In the genomic region with DNA sequence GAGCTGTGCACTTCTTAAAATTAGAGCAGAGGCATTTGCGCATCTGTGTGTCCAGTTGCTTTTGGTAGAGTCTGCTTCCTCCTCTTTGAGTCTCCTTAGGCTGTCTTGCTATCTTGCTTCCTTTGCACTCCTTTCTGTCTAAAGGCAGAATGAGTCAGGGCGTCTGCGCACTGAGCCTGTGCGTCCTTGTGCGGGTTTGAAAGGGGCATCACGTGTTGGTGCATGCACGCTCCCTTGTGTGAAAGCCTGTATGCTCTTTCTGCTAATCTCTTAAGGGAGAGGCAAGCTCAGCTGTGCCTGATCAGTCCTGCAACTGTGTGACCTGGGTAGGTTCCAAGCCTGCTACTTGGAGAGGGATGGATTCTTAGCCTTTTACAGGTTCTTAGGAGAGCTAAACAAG, we compare ENCODE assay signal across 22 mouse cellular contexts.
A peak's percentile ranks its signal among the peaks of the same experiment; 100 is the strongest.
DNase-seq lines count a peak whose midpoint lies in the region; ATAC-seq lines count a peak whose summit lies in the region.
"Had no signal": no experiment of that assay in that cellular context is flagged by ENCODE, and none has a peak within 500 bp of the region (broad histone marks: within the 10 kb centered on the region; RNA-seq: fewer than 3 reads in every experiment).

No protein-coding gene starts in this region.

- H3K9ac ChIP-seq in heart, embryonic 14.5 days (ENCODE audit: low read length) = peak overlapping the region; percentile 16; the same call in 1 of the 2 replicates
- no peak overlapping the region for H3K9ac ChIP-seq in stomach, embryonic 15.5 days
- no peak overlapping the region for H3K9ac ChIP-seq in kidney, embryonic 16.5 days (replicated peaks; ENCODE audit: low read length)
- H3K9ac ChIP-seq: hindbrain, embryonic 14.5 days; limb, embryonic 15.5 days; liver, embryonic 14.5 days; lung, embryonic 14.5 days had no signal

- H3K9me3 ChIP-seq in embryonic facial prominence, embryonic 10.5 days = no peaks in the 10 kb centered on the region
- H3K9me3 ChIP-seq in heart, embryonic 14.5 days (ENCODE audit: control insufficient read depth, low read length) = no peaks in the 10 kb centered on the region
- H3K9me3 ChIP-seq in stomach, embryonic 15.5 days = no peaks in the 10 kb centered on the region
- H3K9me3 ChIP-seq in kidney, embryonic 16.5 days (ENCODE audit: low read length) = no peaks in the 10 kb centered on the region
- H3K9me3 ChIP-seq: limb, embryonic 15.5 days had no signal

- peak overlapping the region; percentile 54; the same call in 1 of the 2 replicates for H3K27ac ChIP-seq in embryonic facial prominence, embryonic 10.5 days (replicated peaks)
- peak overlapping the region; percentile 4 to 62; a peak in 3 of 4 replicates for H3K27ac ChIP-seq in heart, embryonic 14.5 days (replicated peaks in 1 of 2; ENCODE audit: control insufficient read depth in 1 of 2, insufficient read depth in 1 of 2, low read depth in 2 of 2, low read length in 2 of 2)
- no peak overlapping the region for H3K27ac ChIP-seq in stomach, embryonic 15.5 days
- no peak overlapping the region for H3K27ac ChIP-seq in kidney, embryonic 16.5 days (ENCODE audit: low read length)
- H3K27ac ChIP-seq: hindbrain, embryonic 14.5 days; limb, embryonic 15.5 days; liver, embryonic 14.5 days had no signal

- intact Hi-C loops in heart, postnatal 14 days (cut with DNase I) = no loop called here

- H3K4me1 ChIP-seq in embryonic facial prominence, embryonic 10.5 days = peaks cover 37% of the 10 kb centered on the region
- H3K4me1 ChIP-seq in heart, embryonic 14.5 days (ENCODE audit: control insufficient read depth in 2 of 2, insufficient read depth in 2 of 2, low read length in 2 of 2) = peaks cover 21 to 31% of the 10 kb centered on the region in 2 experiments
- H3K4me1 ChIP-seq in stomach, embryonic 15.5 days = peaks cover 14% of the 10 kb centered on the region
- peaks cover 19% of the 10 kb centered on the region for H3K4me1 ChIP-seq in kidney, embryonic 16.5 days (ENCODE audit: insufficient read depth, low read length)

- 75% methylated on average over 7 of the region's 7 CpGs for whole genome bisulfite sequencing in embryonic facial prominence, embryonic 10.5 days
- WGBS in heart, embryonic 14.5 days = 57% methylated on average over 7 of the region's 7 CpGs
- WGBS in stomach, embryonic 15.5 days = 74% methylated on average over 7 of the region's 7 CpGs
- WGBS in kidney, embryonic 16.5 days = 88% methylated on average over 7 of the region's 7 CpGs

- H3K4me2 ChIP-seq in heart, embryonic 14.5 days (ENCODE audit: low read length) = no peak overlapping the region
- no peak overlapping the region for H3K4me2 ChIP-seq in stomach, embryonic 15.5 days
- no peak overlapping the region for H3K4me2 ChIP-seq in kidney, embryonic 16.5 days (replicated peaks; ENCODE audit: low read depth, low read length)
- H3K4me2 ChIP-seq: hindbrain, embryonic 14.5 days; limb, embryonic 15.5 days; lung, embryonic 14.5 days had no signal

- H3K4me3 ChIP-seq in embryonic facial prominence, embryonic 10.5 days = no peak overlapping the region
- H3K4me3 ChIP-seq in heart, embryonic 14.5 days (ENCODE audit: control insufficient read depth in 1 of 2, insufficient read depth in 1 of 2, low read depth in 1 of 2, low read length in 2 of 2) = no peak overlapping the region
- H3K4me3 ChIP-seq in stomach, embryonic 15.5 days (replicated peaks) = no peak overlapping the region
- no peak overlapping the region for H3K4me3 ChIP-seq in kidney, embryonic 16.5 days (ENCODE audit: low read length)
- H3K4me3 ChIP-seq: limb, embryonic 15.5 days had no signal

- peak; percentile 94 for DNase-seq in heart, adult 11 months
- no peak for DNase-seq in heart, postnatal 14 days
- DNase-seq in embryonic facial prominence, embryonic 10.5 days (ENCODE audit: low spot score) = no peak
- DNase-seq in cerebellum, adult 9-11 months = no peak
- no peak for DNase-seq in urinary bladder, postnatal 10 days (ENCODE audit: low spot score)
- DNase-seq: adrenal gland, postnatal 25 days; cerebellum, postnatal 10 days; gastrocnemius, postnatal 14 days; kidney, adult 2 months; kidney, postnatal 10 days; left cerebral cortex, postnatal 4 days; lung, embryonic 14.5 days; lung, postnatal 36 days; midbrain, embryonic 14.5 days had no signal

- H3K27me3 ChIP-seq in embryonic facial prominence, embryonic 10.5 days (replicated peaks; ENCODE audit: low read depth, poor library complexity, severe bottlenecking) = peaks cover 11% of the 10 kb centered on the region; the same call in 1 of the 2 replicates
- no peaks in the 10 kb centered on the region for H3K27me3 ChIP-seq in heart, embryonic 14.5 days (ENCODE audit: control insufficient read depth, insufficient read depth, low read length)
- H3K27me3 ChIP-seq in stomach, embryonic 15.5 days (replicated peaks) = no peaks in the 10 kb centered on the region
- no peaks in the 10 kb centered on the region for H3K27me3 ChIP-seq in kidney, embryonic 16.5 days (ENCODE audit: insufficient read depth, low read length)
- H3K27me3 ChIP-seq: limb, embryonic 15.5 days had no signal

- peak; percentile 50; the same call in 1 of the 2 replicates for ATAC-seq in heart, embryonic 14.5 days (ENCODE audit: insufficient number of reproducible peaks, insufficient read depth, low FRiP score, low read depth)
- ATAC-seq in stomach, embryonic 15.5 days (ENCODE audit: insufficient read depth, low FRiP score, low read depth) = 0 out of 2 replicates have a peak, but pooled peaks have one; percentile 45
- ATAC-seq in kidney, embryonic 16.5 days (ENCODE audit: low FRiP score, low TSS enrichment) = no peak
- ATAC-seq: forebrain, embryonic 16.5 days; inflammation-experienced regulatory T-cells, adult 6 months had no signal

- no peaks in the 10 kb centered on the region for H3K36me3 ChIP-seq in embryonic facial prominence, embryonic 10.5 days (replicated peaks)
- H3K36me3 ChIP-seq in heart, embryonic 14.5 days (ENCODE audit: control insufficient read depth, insufficient read depth, low read length) = no peaks in the 10 kb centered on the region
- H3K36me3 ChIP-seq in stomach, embryonic 15.5 days = no peaks in the 10 kb centered on the region
- H3K36me3 ChIP-seq in kidney, embryonic 16.5 days (ENCODE audit: insufficient read depth, low read length) = no peaks in the 10 kb centered on the region
- H3K36me3 ChIP-seq: limb, embryonic 15.5 days had no signal

Comparison
In these comparisons a context has a peak if more than half of its experiments do, and no peak if none do; other contexts are left out.
1. H3K27ac ChIP-seq: peak in embryonic facial prominence, embryonic 10.5 days (single experiment) and heart, embryonic 14.5 days (2 of 2); none in stomach, embryonic 15.5 days (single experiment) and kidney, embryonic 16.5 days (single experiment).